Mouse (Mus musculus) liver, postnatal 0 days (tissue): ENCODE measurements at regions not wholly inside any gene's neighbourhood (a gene's known extent, or its start where the extent isn't known, plus 50 kb on each side); places are given as distances from the start of the nearest gene placed in this dataset.

Source experiments
- ATAC-seq: fragments of 200-750 bp; cut with Nextera tagmentation; 2 replicates; pipeline ENCODE4 v1.8.0; 2017; ENCODE audit warnings: mild to moderate bottlenecking, moderate library complexity
- DNase-seq: peaks from one replicate; pipeline ENCODE4 v3.0.0-alpha.2; 2016
- H3K27ac ChIP-seq: fragments of 300-500 bp; sonication (generic); 2 replicates; pipeline ENCODE4 v1.5.1; 2014; ENCODE audit warnings: antibody characterized with exemption, moderate library complexity, mild to moderate bottlenecking, low read depth
- H3K27me3 ChIP-seq: fragments of 300-500 bp; sonication (generic); 2 replicates; pipeline ENCODE4 v1.6.1; 2014; ENCODE audit warnings: low read length, control low read depth, mixed read lengths; ENCODE audit not compliant: insufficient read depth
- H3K36me3 ChIP-seq: fragments of 300-500 bp; sonication (generic); replicated peaks from 2 replicates; pipeline ENCODE4 v1.6.1; 2014; ENCODE audit warnings: mild to moderate bottlenecking, control low read depth, low read length, moderate library complexity, mixed read lengths; ENCODE audit not compliant: insufficient read depth
- H3K4me1 ChIP-seq: fragments of 300-500 bp; sonication (generic); 2 replicates; pipeline ENCODE4 v1.6.1; 2014; ENCODE audit warnings: antibody characterized with exemption, mild to moderate bottlenecking, control low read depth; ENCODE audit not compliant: insufficient read depth
- H3K4me2 ChIP-seq: fragments of 300-500 bp; sonication (generic); 2 replicates; pipeline ENCODE4 v1.6.1; 2014; ENCODE audit warnings: low read depth, mild to moderate bottlenecking, low read length, moderate library complexity, mixed read lengths
- H3K4me3 ChIP-seq: fragments of 300-500 bp; sonication (generic); 2 replicates; pipeline ENCODE4 v1.5.1; 2014; ENCODE audit warnings: low read depth, low read length
- H3K9ac ChIP-seq: fragments of 300-500 bp; sonication (generic); replicated peaks from 2 replicates; pipeline ENCODE4 v1.6.1; 2014; ENCODE audit warnings: mild to moderate bottlenecking, moderate library complexity
- H3K9me3 ChIP-seq: fragments of 300-500 bp; sonication (generic); 2 replicates; pipeline ENCODE4 v1.6.1; 2016; ENCODE audit warnings: mild to moderate bottlenecking, control low read depth, low read length, mixed read lengths
- CTCF ChIP-seq: sonication (generic); IDR thresholded peaks from 2 replicates; pipeline ENCODE4 v1.5.1; 2016; ENCODE audit warnings: antibody characterized with exemption, low read depth
- EP300 ChIP-seq: IDR thresholded peaks from 2 replicates; pipeline ENCODE4 v1.6.1; 2016; ENCODE audit warnings: antibody characterized with exemption, low read depth, mild to moderate bottlenecking
- WGBS: fragments of 180-500 bp; shearing (Covaris S2); extraction: QIAGEN DNeasy Blood & Tissue Kit; methylation state at CpG from one replicate; pipeline ENCODE4 v1.1.7; 2014; ENCODE audit not compliant: insufficient replicate concordance; 5-methylcytosine and 5-hydroxymethylcytosine counted together

DNA sequence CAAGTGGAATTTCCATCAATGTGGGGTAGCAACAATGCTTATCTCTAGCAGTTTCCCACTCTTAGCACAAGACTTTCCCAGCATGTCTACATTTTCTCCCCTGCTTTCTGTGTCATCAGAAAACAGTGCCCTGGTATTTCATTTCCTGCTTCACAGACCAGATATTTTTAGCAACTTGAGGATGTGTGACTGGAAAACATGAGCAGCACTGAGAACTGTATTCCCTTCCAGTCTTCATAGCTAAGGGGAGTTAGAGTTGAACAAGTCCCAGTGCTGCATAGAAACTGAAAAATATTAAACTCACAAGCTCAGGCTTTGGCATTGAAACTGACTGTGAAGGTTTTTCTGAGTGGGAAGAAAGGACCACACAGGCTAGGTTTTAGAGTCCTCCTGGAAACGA is 73.7 kb upstream of the App start:
- no peak overlapping the region for H3K9ac ChIP-seq
- no peak overlapping the region for H3K4me2 ChIP-seq
- no peak overlapping the region for H3K27ac ChIP-seq
- WGBS: 45% methylated on average over 1 of the region's 1 CpGs
- H3K4me3 ChIP-seq: no peak overlapping the region
- no peaks in the 10 kb centered on the region for H3K9me3 ChIP-seq
- no peak for TF ChIP-seq EP300
- TF ChIP-seq CTCF: no peak
- DNase-seq (no peak), ATAC-seq (no peak)
- H3K36me3 ChIP-seq: no peaks in the 10 kb centered on the region
- H3K27me3 ChIP-seq: no peaks in the 10 kb centered on the region
- H3K4me1 ChIP-seq: no peaks in the 10 kb centered on the region

DNA sequence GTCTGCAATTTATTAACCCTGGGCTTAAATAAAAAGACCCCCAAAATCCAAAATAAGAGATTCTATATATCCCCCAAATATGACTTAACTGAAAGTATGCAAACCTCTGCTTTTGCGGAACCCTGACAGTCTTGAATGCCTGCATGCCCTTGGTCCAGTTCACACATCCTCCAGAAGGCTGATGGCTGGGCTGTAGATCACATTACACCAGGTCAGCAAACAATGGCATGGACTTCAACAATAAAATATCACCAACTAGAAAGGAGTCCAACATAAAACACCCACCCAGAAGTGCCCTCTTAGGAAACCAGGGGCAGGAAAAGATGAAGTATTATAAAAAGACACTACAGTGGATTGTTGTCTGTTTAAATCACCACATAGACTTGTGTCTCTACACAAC is 59.5 kb upstream of the App start:
- no peak for DNase-seq
- H3K4me3 ChIP-seq: no peak overlapping the region
- 71% methylated on average over 1 of the region's 1 CpGs for WGBS
- H3K4me1 ChIP-seq: no peaks in the 10 kb centered on the region
- H3K9ac ChIP-seq: no peak overlapping the region
- ATAC-seq: no peak
- H3K4me2 ChIP-seq: no peak overlapping the region
- H3K27me3 ChIP-seq: no peaks in the 10 kb centered on the region
- no peak overlapping the region for H3K27ac ChIP-seq
- no peaks in the 10 kb centered on the region for H3K9me3 ChIP-seq
- TF ChIP-seq EP300: no peak
- TF ChIP-seq CTCF: no peak
- H3K36me3 ChIP-seq: no peaks in the 10 kb centered on the region

DNA sequence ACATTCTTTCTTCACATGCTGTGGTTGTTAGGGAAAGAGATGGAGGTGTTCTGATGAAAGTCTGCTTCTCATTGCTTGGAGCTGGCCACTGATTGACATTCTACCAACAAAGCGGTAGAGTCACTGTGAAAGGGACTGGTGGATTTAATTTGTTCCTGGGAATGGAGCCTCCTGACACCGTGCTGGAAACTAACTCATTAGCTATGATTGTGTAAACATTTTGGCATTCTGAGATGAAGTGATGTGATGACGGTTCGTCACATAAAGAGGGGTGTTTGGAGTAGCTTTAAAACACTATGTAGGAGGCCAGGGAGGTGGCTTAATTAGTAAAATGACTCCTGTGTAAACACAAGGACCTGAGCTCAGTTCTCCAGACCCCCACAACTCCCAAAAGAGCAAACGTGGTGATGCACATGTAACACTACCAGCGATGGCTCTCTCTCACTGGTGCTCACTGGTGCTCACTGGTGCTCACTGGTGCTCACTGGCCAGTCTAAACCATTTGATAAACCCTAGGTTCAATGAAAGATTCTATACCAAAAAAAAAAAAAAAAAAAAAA is 58.4 kb upstream of the App start:
- H3K9me3 ChIP-seq: no peaks in the 10 kb centered on the region
- H3K4me1 ChIP-seq: no peaks in the 10 kb centered on the region
- DNase-seq: no peak

DNA sequence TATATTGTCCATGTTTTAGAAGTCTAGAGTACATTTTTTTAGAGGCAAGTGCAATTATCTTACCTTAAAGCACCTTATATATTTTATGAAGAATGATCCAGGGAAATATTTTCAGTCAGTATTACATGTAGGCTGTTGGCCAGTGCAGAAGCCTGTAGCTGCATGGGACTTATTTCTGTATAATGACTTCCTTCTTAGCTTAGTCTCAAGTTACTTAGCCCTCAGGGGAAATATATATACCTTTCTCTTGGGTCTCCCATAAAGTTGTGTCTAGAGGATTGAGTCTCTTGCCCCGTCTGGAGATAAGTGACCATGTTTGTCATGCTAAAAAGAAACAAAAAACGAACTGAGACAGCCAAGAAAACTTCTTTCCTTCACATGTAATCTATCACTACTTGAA is 57.8 kb upstream of the App start:
- no peaks in the 10 kb centered on the region for H3K4me1 ChIP-seq
- no peak overlapping the region for H3K27ac ChIP-seq
- no peak overlapping the region for H3K4me3 ChIP-seq
- H3K4me2 ChIP-seq: no peak overlapping the region
- DNase-seq: no peak
- H3K9ac ChIP-seq: no peak overlapping the region
- H3K27me3 ChIP-seq: no peaks in the 10 kb centered on the region
- H3K36me3 ChIP-seq: no peaks in the 10 kb centered on the region
- TF ChIP-seq CTCF: no peak
- TF ChIP-seq EP300: no peak
- H3K9me3 ChIP-seq: no peaks in the 10 kb centered on the region
- WGBS: 54% methylated on average over 2 of the region's 2 CpGs
- ATAC-seq: no peak

More for the DNA sequence above, 58.4 kb upstream of the App start:
- no peak for ATAC-seq
- Histone ChIP-seq H3K27me3 (no peaks in the 10 kb centered on the region), H3K9ac (no peak overlapping the region), H3K4me2 (no peak overlapping the region), H3K36me3 (no peaks in the 10 kb centered on the region), H3K27ac (no peak overlapping the region), H3K4me3 (no peak overlapping the region)
- no peak for TF ChIP-seq CTCF
- TF ChIP-seq EP300: no peak
- 49% methylated on average over 6 of the region's 6 CpGs for WGBS

GRCm38 (mm10) chr16:85224325-85224724 is 50.8 kb upstream of the App start:
- no peak overlapping the region for H3K4me2 ChIP-seq
- no peak overlapping the region for H3K9ac ChIP-seq
- H3K27me3 ChIP-seq: no peaks in the 10 kb centered on the region
- H3K36me3 ChIP-seq: no peaks in the 10 kb centered on the region
- no peak overlapping the region for H3K27ac ChIP-seq
- no peaks in the 10 kb centered on the region for H3K9me3 ChIP-seq
- ATAC-seq (no peak), DNase-seq (no peak)
- no peak for TF ChIP-seq CTCF
- TF ChIP-seq EP300: no peak
- no peak overlapping the region for H3K4me3 ChIP-seq
- 69% methylated on average over 2 of the region's 2 CpGs for WGBS
- no peaks in the 10 kb centered on the region for H3K4me1 ChIP-seq
